Mouse (Mus musculus) hindbrain, postnatal 0 days (tissue): ENCODE measurements at regions not wholly inside any gene's neighbourhood (a gene's known extent, or its start where the extent isn't known, plus 50 kb on each side); places are given as distances from the start of the nearest gene placed in this dataset.

ENCODE experiments used
- ATAC-seq: fragments of 200-750 bp; cut with Nextera tagmentation; 2 replicates; pipeline ENCODE4 v1.8.0; 2017; ENCODE audit warnings: mild to moderate bottlenecking, moderate TSS enrichment, moderate library complexity
- DNase-seq: peaks from one replicate; pipeline ENCODE4 v3.0.0-alpha.2; 2015; ENCODE audit warnings: low spot score
- H3K27ac ChIP-seq: fragments of 300-500 bp; sonication (generic); 2 replicates; pipeline ENCODE4 v1.5.1; 2014; ENCODE audit warnings: mild to moderate bottlenecking
- H3K27me3 ChIP-seq: fragments of 300-500 bp; sonication (generic); 2 replicates; pipeline ENCODE4 v1.6.1; 2014; ENCODE audit warnings: low read length, mixed read lengths; ENCODE audit not compliant: insufficient read depth
- H3K36me3 ChIP-seq: fragments of 300-500 bp; sonication (generic); 2 replicates; pipeline ENCODE4 v1.6.1; 2014; ENCODE audit warnings: low read length, mixed read lengths; ENCODE audit not compliant: insufficient read depth
- H3K4me1 ChIP-seq: fragments of 300-500 bp; sonication (generic); 2 replicates; pipeline ENCODE4 v1.6.1; 2014; ENCODE audit warnings: antibody characterized with exemption, low read length, mixed read lengths; ENCODE audit not compliant: insufficient read depth
- H3K4me2 ChIP-seq: fragments of 300-500 bp; sonication (generic); 2 replicates; pipeline ENCODE4 v1.6.1; 2014; ENCODE audit warnings: low read depth, mild to moderate bottlenecking, low read length, moderate library complexity, mixed read lengths
- H3K4me3 ChIP-seq: fragments of 300-500 bp; sonication (generic); 2 replicates; pipeline ENCODE4 v1.5.1; 2014; ENCODE audit warnings: low read length
- H3K9ac ChIP-seq: fragments of 300-500 bp; sonication (generic); replicated peaks from 2 replicates; pipeline ENCODE4 v1.6.1; 2014; ENCODE audit warnings: mild to moderate bottlenecking, low read length, moderate library complexity, mixed read lengths
- H3K9me3 ChIP-seq: fragments of 300-500 bp; sonication (generic); 2 replicates; pipeline ENCODE4 v1.6.1; 2016; ENCODE audit warnings: low read length, mixed read lengths
- CTCF ChIP-seq: IDR thresholded peaks from 2 replicates; pipeline ENCODE4 v1.5.1; 2016; ENCODE audit warnings: antibody characterized with exemption, control low read depth, low read depth
- whole genome bisulfite sequencing: fragments of 180-500 bp; shearing (Covaris S2); extraction: QIAGEN DNeasy Blood & Tissue Kit; methylation state at CpG from one replicate; pipeline ENCODE4 v1.1.7; 2014; 5-methylcytosine and 5-hydroxymethylcytosine counted together

DNA sequence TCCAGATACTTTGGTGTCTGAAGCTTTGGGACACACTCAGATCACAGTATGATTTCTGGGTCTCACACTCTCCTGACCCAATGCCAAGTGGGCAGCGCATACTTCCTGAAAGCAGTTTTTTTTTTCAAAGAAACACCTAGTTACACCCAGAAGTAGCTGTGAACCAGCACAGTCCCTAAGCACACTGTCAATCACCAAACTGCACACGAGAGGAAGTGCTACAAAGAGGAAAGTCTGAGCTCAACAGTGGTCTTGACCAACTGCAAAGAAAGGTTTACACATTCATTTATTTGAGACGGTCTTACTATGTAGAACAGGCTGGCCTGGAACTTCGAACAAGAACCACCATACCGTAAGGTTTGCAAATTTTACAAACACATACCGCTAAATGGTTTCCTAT, 70.2 kb upstream of the Plekha5 start:
- Histone ChIP-seq H3K9ac (no peak overlapping the region), H3K27me3 (no peaks in the 10 kb centered on the region), H3K4me1 (no peaks in the 10 kb centered on the region), H3K4me2 (no peak overlapping the region), H3K9me3 (no peaks in the 10 kb centered on the region), H3K4me3 (no peak overlapping the region), H3K27ac (no peak overlapping the region), H3K36me3 (no peaks in the 10 kb centered on the region)
- ATAC-seq (no peak), DNase-seq (no peak)
- 84% methylated on average over 6 of the region's 6 CpGs for WGBS
- no peak for TF ChIP-seq CTCF

DNA sequence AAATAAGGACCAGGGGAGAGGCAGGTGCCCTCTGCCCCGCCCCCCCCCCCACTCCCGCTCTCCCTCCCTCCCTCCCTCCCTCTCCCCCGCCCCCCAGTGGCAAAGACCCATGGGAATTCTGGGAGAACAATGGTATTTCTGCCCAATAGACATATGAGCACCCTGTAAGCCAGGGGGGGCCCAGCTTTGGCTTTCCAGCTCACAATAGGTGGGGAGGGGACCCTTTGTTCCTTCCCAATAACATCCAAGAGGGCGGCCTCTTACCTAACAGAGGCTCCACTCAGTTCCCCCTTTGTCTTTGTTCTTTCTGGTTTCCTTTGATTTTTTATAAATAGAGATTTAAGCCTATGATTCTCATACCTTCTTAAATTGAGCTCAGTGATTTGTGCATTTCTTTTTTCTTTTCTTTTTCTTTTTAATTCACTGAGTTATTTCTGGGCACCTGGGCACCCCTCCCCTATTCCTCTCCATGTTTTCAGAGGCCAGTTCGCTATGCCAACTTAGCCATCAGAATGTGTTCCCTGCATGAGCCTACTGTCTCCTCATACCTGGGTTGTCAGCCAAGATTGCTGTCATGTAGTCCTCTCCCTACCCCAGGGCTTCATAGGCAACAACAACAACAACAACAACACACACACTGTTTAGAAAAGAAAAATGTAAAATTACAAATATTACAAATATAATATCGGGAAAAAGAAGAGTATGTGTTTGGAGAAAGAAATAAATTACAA, 72.3 kb upstream of the Plekha5 start:
- H3K9ac ChIP-seq, result no peak overlapping the region
- H3K27ac ChIP-seq, result no peak overlapping the region
- no peaks in the 10 kb centered on the region for H3K27me3 ChIP-seq
- no peaks in the 10 kb centered on the region for H3K36me3 ChIP-seq
- H3K9me3 ChIP-seq, result no peaks in the 10 kb centered on the region
- no peak for ATAC-seq
- WGBS, result 74% methylated on average over 3 of the region's 6 CpGs
- DNase-seq, result no peak
- H3K4me3 ChIP-seq, result no peak overlapping the region
- no peaks in the 10 kb centered on the region for H3K4me1 ChIP-seq
- no peak for TF ChIP-seq CTCF
- no peak overlapping the region for H3K4me2 ChIP-seq

DNA sequence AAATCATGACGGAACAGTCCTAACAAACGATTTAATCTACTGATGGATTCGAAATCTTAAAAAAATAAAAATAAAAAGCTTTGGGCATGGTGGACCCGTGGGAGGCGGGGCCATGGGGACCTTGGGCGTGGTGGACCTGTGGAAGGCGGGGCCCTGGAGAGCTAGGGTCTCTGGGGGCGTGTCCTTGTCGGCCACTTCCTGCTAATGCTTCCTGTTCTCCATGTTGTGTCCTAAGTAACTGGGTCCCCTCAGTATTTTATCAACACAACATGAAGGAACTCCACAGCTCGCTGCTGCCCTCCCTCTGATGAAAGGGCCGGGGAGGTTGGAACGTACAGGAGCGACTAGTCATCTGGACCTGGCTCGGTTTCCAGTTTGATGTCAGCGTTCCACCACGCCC, 75.3 kb upstream of the Plekha5 start:
- Histone ChIP-seq H3K36me3 (no peaks in the 10 kb centered on the region), H3K4me3 (no peak overlapping the region), H3K4me1 (no peaks in the 10 kb centered on the region), H3K4me2 (no peak overlapping the region), H3K9me3 (no peaks in the 10 kb centered on the region), H3K27ac (no peak overlapping the region), H3K9ac (no peak overlapping the region), H3K27me3 (no peaks in the 10 kb centered on the region)
- DNase-seq, result no peak
- no peak for TF ChIP-seq CTCF
- no peak for ATAC-seq
- 90% methylated on average over 16 of the region's 16 CpGs for WGBS

DNA sequence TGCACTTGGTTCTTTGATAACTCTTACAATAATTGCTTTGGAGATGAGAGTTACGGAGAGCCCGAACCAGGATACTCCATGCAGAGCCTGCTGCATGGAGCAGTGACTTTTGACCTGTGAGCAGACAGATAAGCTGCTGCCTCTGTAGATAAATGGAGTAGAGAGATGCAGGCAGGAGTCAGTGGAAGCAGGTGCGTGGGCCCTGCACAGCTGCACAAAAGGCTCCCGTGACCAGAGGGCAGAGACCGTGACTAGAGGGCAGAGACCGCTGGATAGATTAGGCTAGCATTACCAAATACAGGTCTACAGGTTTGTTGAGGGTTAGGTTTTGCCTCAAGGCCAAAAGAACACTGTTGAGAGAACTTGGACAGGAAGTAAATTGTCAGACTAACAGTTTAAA, 76.9 kb upstream of the Plekha5 start:
- no peak for ATAC-seq
- DNase-seq, result no peak
- 77% methylated on average over 6 of the region's 6 CpGs for WGBS

DNA sequence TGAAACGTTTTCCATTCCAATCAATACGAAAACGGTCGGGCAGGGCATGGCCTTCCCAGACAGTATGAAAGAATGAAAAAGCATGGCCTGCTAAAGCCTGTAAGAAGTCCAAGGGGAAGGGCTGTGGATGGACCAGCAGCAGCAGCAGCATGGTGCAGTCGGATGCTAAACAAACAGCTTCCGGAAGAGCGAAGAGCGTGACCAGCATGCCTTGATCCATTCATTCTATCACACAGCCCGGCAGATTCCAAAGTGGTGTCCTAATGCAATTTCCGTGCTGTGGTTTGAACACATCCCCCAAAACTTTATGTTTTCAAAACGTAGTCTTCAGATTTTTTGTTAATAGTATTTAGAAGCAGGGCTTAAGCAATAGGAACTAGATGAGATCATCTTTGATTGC, 80.2 kb upstream of the Plekha5 start:
- ATAC-seq (no peak), DNase-seq (no peak)
- 57% methylated on average over 11 of the region's 11 CpGs for WGBS
- no peaks in the 10 kb centered on the region for H3K36me3 ChIP-seq
- no peak overlapping the region for H3K9ac ChIP-seq
- H3K4me3 ChIP-seq, result no peak overlapping the region
- no peaks in the 10 kb centered on the region for H3K9me3 ChIP-seq
- no peak overlapping the region for H3K27ac ChIP-seq
- TF ChIP-seq CTCF, result no peak
- H3K27me3 ChIP-seq, result no peaks in the 10 kb centered on the region
- no peak overlapping the region for H3K4me2 ChIP-seq
- no peaks in the 10 kb centered on the region for H3K4me1 ChIP-seq

More for the DNA sequence above, 76.9 kb upstream of the Plekha5 start:
- no peak for TF ChIP-seq CTCF
- H3K9me3 ChIP-seq, result no peaks in the 10 kb centered on the region
- no peaks in the 10 kb centered on the region for H3K27me3 ChIP-seq
- no peaks in the 10 kb centered on the region for H3K36me3 ChIP-seq
- H3K27ac ChIP-seq, result no peak overlapping the region
- no peak overlapping the region for H3K4me2 ChIP-seq
- H3K4me1 ChIP-seq, result no peaks in the 10 kb centered on the region
- H3K4me3 ChIP-seq, result no peak overlapping the region
- no peak overlapping the region for H3K9ac ChIP-seq

DNA sequence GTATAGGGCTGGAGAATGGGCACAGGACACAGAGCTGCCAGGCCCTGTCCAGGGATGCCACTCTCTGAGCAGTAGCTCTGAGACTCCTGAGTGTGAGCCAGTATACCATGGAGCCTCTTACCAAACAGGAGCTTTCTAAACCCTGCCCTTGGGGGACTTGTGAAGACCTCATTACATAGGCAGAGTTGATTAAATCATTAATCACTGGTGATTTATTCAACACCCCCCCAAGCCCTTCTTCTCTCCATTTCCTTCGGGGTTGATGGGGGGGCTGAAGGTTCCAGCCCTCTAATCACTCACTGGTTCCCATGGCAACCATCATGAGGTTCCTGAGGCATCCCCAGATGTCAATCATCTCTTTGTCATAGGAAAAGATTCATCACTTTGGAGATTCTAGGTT, 81.0 kb upstream of the Plekha5 start:
- H3K36me3 ChIP-seq, result no peaks in the 10 kb centered on the region
- H3K4me3 ChIP-seq, result no peak overlapping the region
- WGBS, result 6% methylated on average over 1 of the region's 1 CpGs
- ATAC-seq (peak; percentile 55; the same call in 1 of the 2 replicates), DNase-seq (peak; percentile 24)
- no peaks in the 10 kb centered on the region for H3K9me3 ChIP-seq
- H3K4me1 ChIP-seq, result no peaks in the 10 kb centered on the region; the same call in 1 of the 2 replicates
- no peaks in the 10 kb centered on the region for H3K27me3 ChIP-seq
- H3K9ac ChIP-seq, result no peak overlapping the region
- no peak overlapping the region for H3K4me2 ChIP-seq
- no peak overlapping the region for H3K27ac ChIP-seq
- no peak for TF ChIP-seq CTCF

DNA sequence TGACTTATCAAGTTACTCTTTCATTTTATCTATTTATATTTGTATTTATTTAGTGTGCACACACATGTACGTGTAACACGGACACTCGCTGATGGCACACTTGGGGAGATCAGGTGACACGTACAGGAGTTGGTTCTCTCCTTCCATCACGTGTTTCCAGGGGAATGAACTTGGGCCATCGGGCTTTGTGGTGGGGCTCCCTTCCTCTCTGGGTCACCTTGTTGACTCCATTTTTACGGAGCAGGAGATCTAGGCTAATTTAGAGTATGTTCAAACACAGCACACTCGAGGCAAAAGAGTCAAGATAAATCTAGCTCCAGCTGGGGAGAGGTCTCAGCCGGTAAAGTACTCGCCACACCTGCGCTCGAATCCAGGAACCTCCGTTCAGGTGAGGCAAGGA, 84.1 kb upstream of the Plekha5 start:
- H3K36me3 ChIP-seq, result no peaks in the 10 kb centered on the region
- H3K4me2 ChIP-seq, result no peak overlapping the region
- DNase-seq, result no peak
- no peak for TF ChIP-seq CTCF
- no peak overlapping the region for H3K4me3 ChIP-seq
- no peaks in the 10 kb centered on the region for H3K9me3 ChIP-seq
- H3K27ac ChIP-seq, result no peak overlapping the region
- WGBS, result 89% methylated on average over 13 of the region's 13 CpGs
- ATAC-seq, result no peak
- H3K4me1 ChIP-seq, result no peaks in the 10 kb centered on the region; the same call in 1 of the 2 replicates
- no peaks in the 10 kb centered on the region for H3K27me3 ChIP-seq
- H3K9ac ChIP-seq, result no peak overlapping the region
